Comparison of ENCODE assay signal across 8 mouse cellular contexts in the genomic region with DNA sequence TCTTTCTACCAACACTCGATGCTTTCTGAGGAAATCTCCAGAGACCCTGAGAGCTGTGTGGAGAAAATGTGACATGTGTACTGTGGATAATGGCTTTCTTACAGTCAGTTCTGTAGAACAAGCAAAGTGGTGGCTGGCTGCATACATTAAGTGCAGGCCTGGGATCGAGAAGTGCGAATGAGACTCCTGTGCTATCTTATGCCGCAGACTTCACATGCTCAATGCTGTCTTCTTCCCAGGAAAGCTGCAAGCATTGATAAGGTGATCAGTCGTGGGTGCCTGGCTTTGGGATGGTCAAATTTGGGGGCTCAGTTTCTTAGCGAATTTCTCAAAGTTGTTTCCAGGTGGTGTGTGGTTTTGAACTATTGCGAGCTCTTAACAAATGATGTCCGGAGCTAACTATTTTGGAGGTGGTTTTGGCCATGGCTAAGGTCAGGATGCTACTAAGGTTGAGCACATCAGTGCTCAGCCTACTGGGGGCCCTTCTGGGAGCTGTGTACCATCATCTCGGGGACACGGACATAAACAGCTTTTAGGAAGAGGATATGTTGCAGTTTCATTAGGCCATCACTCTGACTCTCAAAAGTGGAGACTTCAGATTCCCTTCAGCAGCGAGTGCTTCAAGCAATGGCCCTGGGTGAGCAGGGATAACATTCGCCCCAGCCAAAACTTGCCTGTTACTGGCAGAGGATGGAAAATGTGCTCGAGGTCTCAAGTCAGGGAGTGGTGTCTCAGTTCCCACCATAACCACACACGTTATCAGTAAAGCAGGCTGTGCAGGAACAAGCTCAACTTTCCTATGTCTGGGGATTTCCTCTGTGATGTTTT.
DNase-seq lines count a peak whose midpoint lies in the region; ATAC-seq and TF ChIP-seq lines count a peak whose summit lies in the region.

No protein-coding gene starts in this region.

- no peaks in the 10 kb centered on the region for H3K27me3 ChIP-seq in lung, embryonic 16.5 days (ENCODE audit: control insufficient read depth, insufficient read depth, low read depth, low read length)
- H3K27me3 ChIP-seq in heart, embryonic 13.5 days (replicated peaks), result no peaks in the 10 kb centered on the region
- peaks cover 12% of the 10 kb centered on the region for H3K27me3 ChIP-seq in megakaryocyte, embryonic 14.5 days (replicated peaks)

- TF ChIP-seq CTCF in brain, embryonic 14.5 days (IDR thresholded peaks at IDR 0.05; ENCODE audit: borderline replicate concordance, extremely low read depth, insufficient read depth, insufficient read length), result no peak

- H3K36me3 ChIP-seq in lung, embryonic 16.5 days (ENCODE audit: control insufficient read depth, insufficient read depth, low read length), result no peaks in the 10 kb centered on the region
- no peaks in the 10 kb centered on the region for H3K36me3 ChIP-seq in heart, embryonic 13.5 days
- H3K36me3 ChIP-seq in megakaryocyte, embryonic 14.5 days (replicated peaks; ENCODE audit: low read length), result no peaks in the 10 kb centered on the region

- peaks cover 17% of the 10 kb centered on the region for H3K4me1 ChIP-seq in lung, embryonic 16.5 days (replicated peaks; ENCODE audit: control insufficient read depth, insufficient read depth, low read length)
- H3K4me1 ChIP-seq in heart, embryonic 13.5 days, result peaks cover 22% of the 10 kb centered on the region
- peaks cover 32% of the 10 kb centered on the region for H3K4me1 ChIP-seq in megakaryocyte, embryonic 14.5 days

- H3K9ac ChIP-seq in lung, embryonic 16.5 days (ENCODE audit: low read length), result no peak overlapping the region
- no peak overlapping the region for H3K9ac ChIP-seq in heart, embryonic 13.5 days

- no peak overlapping the region for H3K4me3 ChIP-seq in lung, embryonic 16.5 days (ENCODE audit: low read length)
- no peak overlapping the region for H3K4me3 ChIP-seq in heart, embryonic 13.5 days
- peak overlapping the region; percentile 69 for H3K4me3 ChIP-seq in megakaryocyte, embryonic 14.5 days (replicated peaks)

- no peak overlapping the region for H3K4me2 ChIP-seq in lung, embryonic 16.5 days (ENCODE audit: low read depth, low read length)
- H3K4me2 ChIP-seq in heart, embryonic 13.5 days, result no peak overlapping the region; the same call in 1 of the 2 replicates

- ATAC-seq in lung, embryonic 16.5 days (ENCODE audit: low read depth), result peak; percentile 64
- no peak for ATAC-seq in heart, embryonic 13.5 days (ENCODE audit: extremely low read depth, insufficient number of reproducible peaks, low FRiP score, low TSS enrichment)

- H3K27ac ChIP-seq in lung, embryonic 16.5 days (ENCODE audit: low read length), result peak overlapping the region; percentile 76
- H3K27ac ChIP-seq in heart, embryonic 13.5 days (replicated peaks), result peak overlapping the region; percentile 76

- WGBS in lung, embryonic 16.5 days, result 57% methylated on average over 14 of the region's 14 CpGs
- WGBS in heart, embryonic 13.5 days, result 50% methylated on average over 14 of the region's 14 CpGs

- H3K9me3 ChIP-seq in lung, embryonic 16.5 days (ENCODE audit: control insufficient read depth, low read length), result no peaks in the 10 kb centered on the region
- H3K9me3 ChIP-seq in heart, embryonic 13.5 days, result no peaks in the 10 kb centered on the region
- no peaks in the 10 kb centered on the region for H3K9me3 ChIP-seq in megakaryocyte, embryonic 14.5 days

- no peak for DNase-seq in lung, postnatal 14 days
- DNase-seq in brain, embryonic 14.5 days (ENCODE audit: low read depth), result peak; percentile 17
- DNase-seq in gastrocnemius, postnatal 25 days, result no peak
- no peak for DNase-seq in cerebellum, adult 9-11 months
- no peak for DNase-seq in kidney, postnatal 25 days

- no peak for TF ChIP-seq POLR2A in brain, embryonic 14.5 days (IDR thresholded peaks at IDR 0.05; ENCODE audit: borderline replicate concordance, extremely low read depth, insufficient read depth, insufficient read length, poor library complexity, severe bottlenecking)
